Mouse (Mus musculus): ENCODE measurements at regions not wholly inside any gene's neighbourhood (a gene's known extent, or its start where the extent isn't known, plus 50 kb on each side); places are given as distances from the start of the nearest gene placed in this dataset.

DNA sequence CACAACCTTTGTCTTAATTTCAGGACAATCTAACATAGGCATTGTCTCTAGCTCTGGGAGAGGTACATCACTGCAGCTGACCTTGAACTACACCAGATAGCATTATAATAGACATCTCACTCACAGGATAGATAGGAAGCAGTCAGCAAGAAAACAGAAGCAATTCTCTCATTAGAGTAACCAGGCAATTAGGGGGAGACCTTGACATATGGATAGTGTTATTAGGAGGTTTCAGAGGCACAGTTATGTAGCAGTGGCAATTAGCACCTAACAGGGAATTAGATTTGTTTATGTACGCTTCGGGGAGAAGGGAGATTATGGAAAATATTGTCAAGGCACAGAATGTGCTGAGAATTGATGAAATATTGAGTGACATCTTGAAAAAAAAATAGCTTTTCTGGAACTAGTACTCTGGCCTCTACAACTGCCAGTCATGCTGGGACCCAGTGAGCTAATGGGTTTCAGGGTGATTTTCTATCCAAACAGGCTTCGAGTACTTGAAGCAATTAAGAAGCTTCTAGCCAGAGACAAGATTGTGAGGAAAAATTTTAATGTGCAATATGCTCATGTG lies 216.8 kb upstream of the Aco1 start:
- no peak for DNase-seq (ENCODE audit: low read depth, low spot score)

- no peak for DNase-seq (ENCODE audit: low read depth, low spot score)
Measured at GRCm38 (mm10) chr4:39926594-39926993, 216.3 kb upstream of the Aco1 start.

GRCm38 (mm10) chr4:39928491-39928890 lies 214.4 kb upstream of the Aco1 start:
- no peak for DNase-seq (ENCODE audit: low read depth, low spot score)

- DNase-seq (ENCODE audit: low read depth, low spot score) = no peak
Measured at GRCm38 (mm10) chr4:39934025-39934708, 208.7 kb upstream of the Aco1 start.

- DNase-seq (ENCODE audit: low read depth, low spot score) = no peak
Measured at GRCm38 (mm10) chr4:39958687-39959086, 184.2 kb upstream of the Aco1 start.

- DNase-seq (ENCODE audit: low read depth, low spot score) = no peak
Measured at GRCm38 (mm10) chr4:39967938-39968337, 174.9 kb upstream of the Aco1 start.

GRCm38 (mm10) chr4:39991358-39991757 lies 151.5 kb upstream of the Aco1 start:
- DNase-seq (ENCODE audit: low read depth, low spot score) = no peak

GRCm38 (mm10) chr4:39991851-39992250 lies 151.0 kb upstream of the Aco1 start:
- no peak for DNase-seq (ENCODE audit: low read depth, low spot score)

DNA sequence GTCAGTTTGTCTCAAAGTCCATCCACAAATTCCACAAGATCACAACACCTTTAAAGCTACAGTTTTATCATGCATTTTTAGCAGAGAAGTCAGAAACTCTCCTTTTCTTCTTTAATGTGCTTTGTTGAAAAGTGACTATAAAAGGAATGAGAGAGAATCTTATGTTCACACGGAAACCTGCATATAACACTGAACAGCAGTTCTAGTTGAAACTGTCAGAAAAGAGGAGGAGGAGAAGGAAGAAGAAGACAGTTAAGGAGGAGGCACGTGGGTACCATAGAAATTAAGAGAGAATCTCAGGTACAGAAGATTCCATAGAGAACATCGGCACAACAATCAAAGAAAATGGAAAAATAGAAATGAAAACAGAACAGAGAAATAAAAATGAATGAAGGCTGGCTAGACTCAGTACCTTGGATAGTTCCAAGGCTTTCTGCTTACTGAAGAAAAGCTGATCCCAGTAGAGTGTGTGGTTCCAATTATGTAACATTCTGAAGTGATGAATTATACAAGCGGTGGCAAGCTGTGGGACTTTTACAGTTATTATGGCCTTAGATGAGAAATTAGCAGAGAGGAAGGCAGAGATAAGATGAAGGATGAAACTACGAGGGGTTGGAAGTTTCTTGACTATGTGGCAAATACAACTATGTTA lies 144.0 kb upstream of the Aco1 start:
- peak; percentile 11 for DNase-seq (ENCODE audit: low read depth, low spot score)

DNA sequence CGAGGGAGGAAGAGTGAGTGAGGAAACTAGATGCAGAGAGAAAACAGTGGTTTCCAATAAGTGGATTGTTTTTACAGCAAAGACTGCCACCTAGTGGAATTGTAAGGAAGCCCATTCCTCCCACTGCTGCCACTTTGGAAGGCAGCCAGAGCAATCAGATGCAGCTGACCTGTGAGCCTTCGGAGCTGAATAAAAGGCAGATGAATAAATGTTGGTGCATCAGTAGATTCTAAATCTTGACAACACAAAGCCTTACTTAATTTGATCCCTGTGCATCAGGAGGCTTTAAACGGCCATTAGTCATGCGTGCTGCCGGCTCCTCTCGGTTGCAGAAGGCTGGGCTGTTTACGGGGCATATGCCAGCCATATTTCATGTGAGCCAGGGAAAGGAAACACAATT lies 128.2 kb upstream of the Aco1 start:
- peak; percentile 57 for DNase-seq (ENCODE audit: low read depth, low spot score)

GRCm38 (mm10) chr4:40016856-40017255 lies 126.0 kb upstream of the Aco1 start:
- no peak for DNase-seq (ENCODE audit: low read depth, low spot score)

DNA sequence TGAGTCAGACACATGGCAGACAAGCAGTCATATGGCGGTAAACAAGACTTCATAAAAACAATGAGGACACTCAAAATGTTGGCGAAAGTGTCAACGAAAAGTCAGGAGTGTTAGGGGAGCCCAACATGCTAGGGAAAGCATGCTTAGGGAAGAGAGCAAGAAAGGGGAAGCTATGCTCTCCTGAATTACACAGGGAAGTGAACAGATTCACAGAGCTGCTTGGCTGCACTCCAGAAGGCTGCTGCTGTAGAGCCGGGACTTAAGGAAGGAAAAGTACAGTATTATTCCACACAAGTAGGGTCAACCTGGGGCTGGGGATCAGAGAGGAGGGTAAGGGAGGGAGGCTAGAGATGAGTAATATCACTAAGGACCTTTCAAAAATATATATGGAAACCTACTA lies 124.7 kb upstream of the Aco1 start:
- DNase-seq (ENCODE audit: low read depth, low spot score) = no peak

DNA sequence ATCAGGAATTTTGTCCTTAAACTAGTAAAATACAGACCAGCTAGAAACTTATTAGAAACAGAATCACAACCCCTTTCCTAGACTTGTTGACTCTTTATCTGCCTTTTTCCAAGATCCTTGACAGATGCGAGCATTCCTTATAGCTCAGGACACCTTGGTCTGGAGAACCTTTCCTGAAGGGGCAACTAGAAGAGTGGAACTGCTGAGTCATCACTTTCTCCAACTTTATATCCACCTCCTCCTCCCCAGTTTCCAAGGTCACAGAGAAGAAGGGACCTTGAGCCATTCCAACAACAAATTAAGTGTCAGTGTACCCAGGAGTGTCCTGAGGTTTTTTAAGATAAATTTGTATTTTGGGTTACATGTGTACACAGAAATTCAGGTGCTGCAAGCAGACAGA lies 111.5 kb upstream of the Aco1 start:
- DNase-seq (ENCODE audit: low read depth, low spot score) = no peak

DNA sequence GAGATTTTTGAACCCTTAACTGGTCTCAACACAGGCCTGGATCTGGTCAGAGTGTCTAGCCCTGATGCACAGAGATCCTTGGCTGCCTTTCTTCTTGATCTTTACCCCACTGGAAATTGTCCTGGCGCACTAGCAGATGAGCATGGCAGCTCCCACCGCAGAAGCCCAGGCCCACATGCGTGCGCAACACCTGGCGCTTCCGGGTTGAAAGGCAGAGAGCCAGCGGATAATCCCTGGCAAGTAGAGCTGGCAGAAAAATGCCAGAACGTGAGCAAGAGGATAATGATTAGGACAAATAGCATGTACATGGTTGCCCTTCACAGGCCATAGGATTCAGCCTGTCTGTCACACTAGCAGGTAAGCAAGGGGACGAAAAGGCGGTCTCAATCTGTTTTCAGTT lies 95.0 kb upstream of the Aco1 start:
- no peak for DNase-seq (ENCODE audit: low read depth, low spot score)

DNA sequence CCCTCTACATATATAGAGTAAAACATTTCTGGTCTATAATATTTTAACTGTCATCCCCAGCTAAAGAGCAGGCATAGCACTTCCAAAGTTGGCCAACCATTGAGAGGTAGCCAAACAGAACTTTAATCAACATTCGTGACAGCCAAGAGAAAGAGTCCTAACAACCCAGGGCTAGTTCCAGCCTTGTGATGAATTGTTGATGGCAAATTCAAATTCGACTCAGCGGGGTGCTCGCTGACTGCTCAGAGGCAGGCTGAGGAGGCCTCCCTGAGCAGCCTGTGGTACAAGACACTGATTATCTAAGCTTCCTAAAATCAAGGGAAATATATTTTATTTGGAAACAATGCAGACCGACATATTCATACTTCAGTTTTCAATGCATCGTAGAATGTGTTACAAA lies 93.8 kb upstream of the Aco1 start:
- no peak for DNase-seq (ENCODE audit: low read depth, low spot score)

GRCm38 (mm10) chr4:40051848-40052247 lies 91.0 kb upstream of the Aco1 start:
- DNase-seq (ENCODE audit: low read depth, low spot score) = no peak

DNA sequence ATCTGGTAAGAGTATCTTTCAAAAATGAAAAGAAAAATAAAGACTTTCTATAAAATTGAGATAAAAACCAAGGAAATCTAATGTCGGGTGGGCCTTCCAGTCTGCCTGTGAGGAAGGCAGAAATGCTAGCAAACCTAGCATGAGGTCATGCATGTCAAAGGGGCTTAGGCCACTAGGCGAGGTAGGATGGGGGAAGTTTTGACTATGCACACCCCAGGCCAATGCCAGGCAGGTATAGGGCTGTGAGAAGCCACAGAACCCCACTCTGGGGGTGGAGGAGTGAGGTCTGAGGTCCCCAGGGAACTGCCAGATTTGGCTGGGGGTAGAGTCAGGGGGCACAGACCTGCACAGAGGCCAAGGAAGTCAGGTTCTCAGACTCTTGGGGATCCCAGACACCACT lies 89.5 kb upstream of the Aco1 start:
- DNase-seq (ENCODE audit: low read depth, low spot score) = no peak

DNA sequence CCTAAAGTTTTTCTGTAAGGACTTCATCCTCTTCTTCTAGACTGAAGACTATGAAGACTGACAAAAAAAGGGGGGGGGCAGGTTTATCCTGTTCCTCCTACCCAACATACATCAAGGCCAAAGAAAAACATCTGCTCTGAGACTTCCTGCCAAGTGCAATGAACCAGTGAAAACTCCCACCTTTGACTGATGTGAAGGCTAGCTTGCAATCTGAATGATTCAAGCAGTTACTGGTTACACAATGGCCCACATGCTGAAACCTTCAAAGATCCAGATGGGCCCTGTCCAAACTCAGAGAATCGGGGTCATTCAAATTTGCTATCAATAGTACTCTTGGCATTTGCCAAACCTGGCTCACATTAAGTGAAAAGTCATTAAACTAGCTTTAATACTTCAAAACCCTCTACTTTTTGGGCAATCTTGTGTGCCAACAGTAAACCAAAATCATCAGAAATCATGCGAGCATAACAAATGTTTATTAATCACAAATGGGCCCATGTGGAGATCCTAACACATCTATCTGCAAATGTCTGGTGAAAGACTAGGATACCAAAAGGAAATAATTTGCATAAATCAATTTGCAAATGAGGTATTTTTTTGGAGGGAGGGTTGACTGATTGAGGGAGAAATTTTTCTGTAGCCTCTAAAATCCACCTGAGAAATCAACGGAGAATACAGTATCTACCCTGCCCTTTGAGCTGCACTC lies 79.0 kb upstream of the Aco1 start:
- no peak for DNase-seq (ENCODE audit: low read depth, low spot score)

DNA sequence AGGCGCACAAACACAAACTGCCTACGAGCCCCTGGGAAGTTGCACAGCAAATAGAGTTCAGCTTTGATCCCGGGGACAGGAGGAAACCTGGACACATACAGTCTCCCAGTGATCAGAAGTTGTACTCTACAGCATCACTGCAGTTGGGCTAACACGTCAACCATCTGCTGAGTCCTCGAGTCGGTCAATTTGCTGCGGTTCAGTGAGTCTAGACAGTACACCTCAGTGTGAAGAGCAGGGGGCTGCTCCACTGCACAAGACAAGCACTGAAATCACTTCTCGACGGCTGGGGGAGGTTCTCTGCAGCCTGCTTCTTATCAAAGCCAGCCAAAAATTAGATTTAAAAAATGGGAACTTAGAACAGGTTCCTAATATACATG lies 78.4 kb upstream of the Aco1 start:
- DNase-seq (ENCODE audit: low read depth, low spot score) = no peak

- no peak for DNase-seq (ENCODE audit: low read depth, low spot score)
Measured at GRCm38 (mm10) chr4:40070959-40071634, 71.8 kb upstream of the Aco1 start.

DNA sequence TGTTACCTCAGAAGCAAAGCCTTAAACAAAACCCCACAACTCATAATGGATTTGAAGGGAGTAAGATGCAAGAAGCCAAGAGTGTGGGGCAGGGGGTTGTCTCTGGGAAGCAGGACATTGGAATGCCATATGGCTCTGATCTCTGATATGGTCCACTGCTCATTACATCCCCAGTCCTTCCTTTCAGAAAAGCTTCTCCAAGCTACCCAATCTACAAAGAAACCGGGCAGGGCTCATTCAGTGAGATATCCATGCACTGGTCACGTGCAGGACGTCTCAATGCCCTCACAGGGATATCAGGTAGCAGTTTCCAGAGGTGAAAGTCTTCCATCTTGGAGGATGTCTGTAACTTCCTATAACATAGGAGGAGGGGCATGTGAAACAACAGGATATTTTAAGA lies 61.8 kb upstream of the Aco1 start:
- DNase-seq (ENCODE audit: low read depth, low spot score) = no peak

DNA sequence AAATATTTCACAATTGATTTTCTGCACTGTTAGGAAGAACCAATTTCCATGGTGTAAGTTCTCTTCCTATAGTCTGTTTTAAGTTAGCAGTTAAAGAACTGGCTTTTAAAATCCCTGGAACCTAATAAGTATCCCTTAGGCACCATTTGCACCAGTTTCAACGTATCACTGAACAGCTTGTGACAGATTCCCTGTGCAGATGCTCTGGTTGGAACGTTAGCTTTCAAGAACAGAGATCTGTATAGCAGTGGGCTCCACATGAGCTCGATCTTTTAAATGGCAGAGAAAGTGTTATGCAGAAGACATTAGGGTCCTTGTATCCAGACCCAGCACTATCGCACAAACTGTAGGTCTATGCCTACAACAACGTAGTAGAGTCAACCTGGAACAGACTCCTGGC lies 52.6 kb upstream of the Aco1 start:
- no peak for DNase-seq (ENCODE audit: low read depth, low spot score)

Measured in forelimb bud, embryonic 11.5 days (tissue).